Mouse (Mus musculus): ENCODE data around the gene Lrrn1.

DNA sequence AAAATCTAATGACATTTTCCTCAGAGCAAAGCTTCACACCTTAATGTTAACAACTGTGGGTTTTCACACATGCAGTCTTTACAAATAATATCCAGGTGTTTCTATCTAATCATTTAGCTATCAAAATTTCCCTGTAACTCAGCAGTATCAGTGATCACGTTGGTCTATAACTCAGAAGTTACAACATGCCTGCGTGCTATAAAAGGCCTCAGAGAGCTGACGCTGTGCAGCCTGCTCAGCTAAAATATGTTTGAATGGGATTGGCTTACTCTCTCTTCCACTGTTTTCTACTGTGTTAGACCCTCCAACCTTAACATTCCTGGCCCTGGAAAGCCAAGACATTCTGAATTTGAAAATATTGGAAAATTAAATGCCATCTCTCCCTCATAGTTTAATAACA, 28.2 kb downstream of the Lrrn1 start:
- TF ChIP-seq CTCF (IDR thresholded peaks at IDR 0.05; ENCODE audit: control insufficient read depth, insufficient read depth, insufficient read length) (no peak), CEBPB (IDR thresholded peaks at IDR 0.05; ENCODE audit: low read depth) (no peak), MAX (IDR thresholded peaks at IDR 0.05) (no peak)

Measured in C2C12 (cell line).